ENCODE assay signal across 9 mouse cellular contexts in genomic region chr14:97331388-97331787, GRCm38 (mm10).
DNase-seq lines count a peak whose midpoint lies in the region; ATAC-seq and TF ChIP-seq lines count a peak whose summit lies in the region.
"Had no signal": no experiment of that assay in that cellular context is flagged by ENCODE, and none has a peak within 500 bp of the region (broad histone marks: within the 10 kb centered on the region; RNA-seq: fewer than 3 reads in every experiment).

No protein-coding gene starts in this region.

- no peak overlapping the region for H3K9ac ChIP-seq in heart, postnatal 0 days (replicated peaks; ENCODE audit: low read depth, low read length)
- no peak overlapping the region for H3K9ac ChIP-seq in heart, embryonic 12.5 days
- H3K9ac ChIP-seq in lung, embryonic 16.5 days (ENCODE audit: low read length): no peak overlapping the region

- DNase-seq in heart, postnatal 0 days (ENCODE audit: low spot score): peak; percentile 27
- DNase-seq in lung, postnatal 4 days: no peak
- peak; percentile 17 for DNase-seq in forelimb bud, embryonic 11.5 days (ENCODE audit: low read depth, low spot score)
- peak; percentile 10 for DNase-seq in telencephalon, adult 2 months (ENCODE audit: low read depth, low spot score)
- DNase-seq in cerebellum, adult 8-10 months: no peak
- no peak for DNase-seq in urinary bladder, postnatal 14 days (ENCODE audit: low spot score)
- DNase-seq: thymus, postnatal 36 days had no signal

- no peaks in the 10 kb centered on the region for H3K4me1 ChIP-seq in heart, postnatal 0 days (ENCODE audit: control insufficient read depth, insufficient read depth)
- no peaks in the 10 kb centered on the region for H3K4me1 ChIP-seq in heart, embryonic 12.5 days (replicated peaks)
- H3K4me1 ChIP-seq in lung, embryonic 16.5 days (replicated peaks; ENCODE audit: control insufficient read depth, insufficient read depth, low read length): no peaks in the 10 kb centered on the region

- WGBS in heart, postnatal 0 days: 9% methylated on average over 2 of the region's 2 CpGs
- 7% methylated on average over 2 of the region's 2 CpGs for WGBS in heart, embryonic 12.5 days
- 3% methylated on average over 2 of the region's 2 CpGs for WGBS in lung, embryonic 16.5 days

- no peak for ATAC-seq in heart, postnatal 0 days (ENCODE audit: insufficient read depth, low read depth)
- no peak for ATAC-seq in heart, embryonic 12.5 days (ENCODE audit: insufficient number of reproducible peaks, low FRiP score)
- 0 out of 2 replicates have a peak, but pooled peaks have one; percentile 51 for ATAC-seq in lung, embryonic 16.5 days (ENCODE audit: low read depth)

- no peaks in the 10 kb centered on the region for H3K9me3 ChIP-seq in heart, postnatal 0 days (replicated peaks; ENCODE audit: control insufficient read depth, low read length)
- H3K9me3 ChIP-seq in heart, embryonic 12.5 days (replicated peaks): no peaks in the 10 kb centered on the region
- H3K9me3 ChIP-seq in lung, embryonic 16.5 days (ENCODE audit: control insufficient read depth, low read length): no peaks in the 10 kb centered on the region

- TF ChIP-seq CTCF in heart, postnatal 0 days (IDR thresholded peaks at IDR 0.05; ENCODE audit: low read depth): peak; percentile 57

- H3K27ac ChIP-seq in heart, postnatal 0 days (ENCODE audit: low read depth): no peak overlapping the region
- H3K27ac ChIP-seq in heart, embryonic 12.5 days (ENCODE audit: poor library complexity, severe bottlenecking): no peak overlapping the region
- H3K27ac ChIP-seq in lung, embryonic 16.5 days (ENCODE audit: low read length): no peak overlapping the region

- no peaks in the 10 kb centered on the region for H3K27me3 ChIP-seq in heart, postnatal 0 days (ENCODE audit: control insufficient read depth, insufficient read depth, low read length)
- H3K27me3 ChIP-seq in heart, embryonic 12.5 days (replicated peaks): no peaks in the 10 kb centered on the region
- no peaks in the 10 kb centered on the region for H3K27me3 ChIP-seq in lung, embryonic 16.5 days (ENCODE audit: control insufficient read depth, insufficient read depth, low read depth, low read length)

- TF ChIP-seq EP300 in heart, postnatal 0 days (IDR thresholded peaks at IDR 0.05; ENCODE audit: low read depth): no peak

- no peak overlapping the region for H3K4me2 ChIP-seq in heart, postnatal 0 days (ENCODE audit: low read depth, low read length)
- H3K4me2 ChIP-seq in heart, embryonic 12.5 days: no peak overlapping the region
- H3K4me2 ChIP-seq in lung, embryonic 16.5 days (ENCODE audit: low read depth, low read length): no peak overlapping the region

- no peak overlapping the region for H3K4me3 ChIP-seq in heart, postnatal 0 days (ENCODE audit: low read depth, low read length)
- H3K4me3 ChIP-seq in heart, embryonic 12.5 days: no peak overlapping the region
- H3K4me3 ChIP-seq in lung, embryonic 16.5 days (ENCODE audit: low read length): no peak overlapping the region

- H3K36me3 ChIP-seq in heart, postnatal 0 days (replicated peaks; ENCODE audit: control insufficient read depth, insufficient read depth, low read length): no peaks in the 10 kb centered on the region
- H3K36me3 ChIP-seq in heart, embryonic 12.5 days: no peaks in the 10 kb centered on the region
- no peaks in the 10 kb centered on the region for H3K36me3 ChIP-seq in lung, embryonic 16.5 days (ENCODE audit: control insufficient read depth, insufficient read depth, low read length)

Comparison
In these comparisons a context has a peak if more than half of its experiments do, and no peak if none do; other contexts are left out.
1. DNase-seq: peak in heart, postnatal 0 days (single experiment), forelimb bud, embryonic 11.5 days (single experiment) and telencephalon, adult 2 months (single experiment); none in lung, postnatal 4 days (0 of 2), cerebellum, adult 8-10 months (single experiment) and urinary bladder, postnatal 14 days (single experiment).